Mouse (Mus musculus) CH12F3 (cell line): Measurements from ENCODE around the gene Ythdf2.

Experiments used
- in situ Hi-C: fragments of 300-500 bp; cut with MboI; formaldehyde crosslinking; loops from 2 replicates; pipeline ENCODE4 v1.14.3; 2020; ENCODE audit warnings: low sequenced_read_pairs

Gene Ythdf2

GRCm38 (mm10) chr4:132211091-132211942 lies 786 bp downstream of the Ythdf2 start:
- in situ Hi-C loops = no loop called here

GRCm38 (mm10) chr4:132210325-132210724 lies 1.8 kb downstream of the Ythdf2 start:
- in situ Hi-C loops = no loop called here

GRCm38 (mm10) chr4:132209299-132209698 lies 2.8 kb downstream of the Ythdf2 start:
- in situ Hi-C loops = no loop called here

- in situ Hi-C loops = no loop called here
Observed at GRCm38 (mm10) chr4:132207280-132207679, 4.8 kb downstream of the Ythdf2 start.

- in situ Hi-C loops = no loop called here
Observed at GRCm38 (mm10) chr4:132198771-132199170, 13.3 kb downstream of the Ythdf2 start.

- in situ Hi-C loops = no loop called here
Observed at GRCm38 (mm10) chr4:132198285-132198712, 13.8 kb downstream of the Ythdf2 start.

- in situ Hi-C loops = no loop called here
Observed at GRCm38 (mm10) chr4:132194975-132195374, 17.1 kb downstream of the Ythdf2 start.

- in situ Hi-C loops = no loop called here
Observed at GRCm38 (mm10) chr4:132194373-132194772, 17.7 kb downstream of the Ythdf2 start.

GRCm38 (mm10) chr4:132187826-132188401 lies 24.2 kb downstream of the Ythdf2 start:
- in situ Hi-C loops = no loop called here

GRCm38 (mm10) chr4:132183162-132183561 lies 28.9 kb downstream of the Ythdf2 start:
- in situ Hi-C loops = no loop called here

- in situ Hi-C loops = no loop called here
Observed at GRCm38 (mm10) chr4:132181721-132182658, 30.1 kb downstream of the Ythdf2 start.

GRCm38 (mm10) chr4:132180710-132181109 lies 31.4 kb downstream of the Ythdf2 start:
- in situ Hi-C loops = no loop called here

- in situ Hi-C loops = loop anchor here (10.0 kb wide), 1 partner anchor 84 kb away; no protein-coding TSS in a partner anchor
Observed at GRCm38 (mm10) chr4:132178630-132179059, 33.5 kb downstream of the Ythdf2 start.

- in situ Hi-C loops = loop anchor here (10.0 kb wide), 1 partner anchor 82 kb away; no protein-coding TSS in a partner anchor
Observed at GRCm38 (mm10) chr4:132176474-132176873, 35.6 kb downstream of the Ythdf2 start.

- in situ Hi-C loops = loop anchor here (10.0 kb wide), 1 partner anchor 76 kb away; no protein-coding TSS in a partner anchor
Observed at GRCm38 (mm10) chr4:132170891-132171290, 41.2 kb downstream of the Ythdf2 start.

GRCm38 (mm10) chr4:132169761-132170160 lies 42.3 kb downstream of the Ythdf2 start:
- in situ Hi-C loops = loop anchor here (10.0 kb wide), 1 partner anchor 75 kb away; no protein-coding TSS in a partner anchor

- in situ Hi-C loops = no loop called here
Observed at GRCm38 (mm10) chr4:132169271-132169670, 42.8 kb downstream of the Ythdf2 start.

GRCm38 (mm10) chr4:132167436-132167835 lies 44.7 kb downstream of the Ythdf2 start:
- in situ Hi-C loops = no loop called here

GRCm38 (mm10) chr4:132166350-132167290 lies 45.5 kb downstream of the Ythdf2 start:
- in situ Hi-C loops = no loop called here

GRCm38 (mm10) chr4:132165691-132166090 lies 46.4 kb downstream of the Ythdf2 start:
- in situ Hi-C loops = no loop called here
